Mouse (Mus musculus) cerebellum, adult 9-11 months (tissue): ENCODE data around the gene Emc9.

Experiments
- DNase-seq: peaks from one replicate; pipeline ENCODE4 v3.0.0; 2022

The Emc9 gene

GRCm38 (mm10) chr14:55558740-55559448 lies 26.2 kb downstream of the Emc9 start:
- DNase-seq = no peak

- no peak for DNase-seq
These were observed 27.5 kb downstream of the Emc9 start for GRCm38 (mm10) chr14:55557587-55557986.

- DNase-seq = peak; percentile 78
These were observed 28.1 kb downstream of the Emc9 start for GRCm38 (mm10) chr14:55557003-55557402.

- no peak for DNase-seq
These were observed 29.3 kb downstream of the Emc9 start for GRCm38 (mm10) chr14:55555788-55556187.

GRCm38 (mm10) chr14:55554635-55555034 lies 30.5 kb downstream of the Emc9 start:
- no peak for DNase-seq

- no peak for DNase-seq
These were observed 33.3 kb downstream of the Emc9 start for GRCm38 (mm10) chr14:55551794-55552193.

- no peak for DNase-seq
These were observed 33.8 kb downstream of the Emc9 start for GRCm38 (mm10) chr14:55551347-55551746.

GRCm38 (mm10) chr14:55550191-55550590 lies 34.9 kb downstream of the Emc9 start:
- no peak for DNase-seq

GRCm38 (mm10) chr14:55544334-55544733 lies 40.8 kb downstream of the Emc9 start:
- DNase-seq = peak; percentile 58

- DNase-seq = no peak
These were observed 42.8 kb downstream of the Emc9 start for GRCm38 (mm10) chr14:55542268-55542667.

- peak; percentile 87 for DNase-seq
These were observed 44.2 kb downstream of the Emc9 start for GRCm38 (mm10) chr14:55540787-55541321.

- DNase-seq = peak; percentile 92
These were observed 44.9 kb downstream of the Emc9 start, which contains the start of gene Pck2 for GRCm38 (mm10) chr14:55540067-55540786. Gene Pck2 (plus strand): TSS chr14:55540266.

GRCm38 (mm10) chr14:55536116-55536745 lies 48.9 kb downstream of the Emc9 start:
- no peak for DNase-seq
